ENCODE assay signal across 27 mouse cellular contexts in the genomic region with DNA sequence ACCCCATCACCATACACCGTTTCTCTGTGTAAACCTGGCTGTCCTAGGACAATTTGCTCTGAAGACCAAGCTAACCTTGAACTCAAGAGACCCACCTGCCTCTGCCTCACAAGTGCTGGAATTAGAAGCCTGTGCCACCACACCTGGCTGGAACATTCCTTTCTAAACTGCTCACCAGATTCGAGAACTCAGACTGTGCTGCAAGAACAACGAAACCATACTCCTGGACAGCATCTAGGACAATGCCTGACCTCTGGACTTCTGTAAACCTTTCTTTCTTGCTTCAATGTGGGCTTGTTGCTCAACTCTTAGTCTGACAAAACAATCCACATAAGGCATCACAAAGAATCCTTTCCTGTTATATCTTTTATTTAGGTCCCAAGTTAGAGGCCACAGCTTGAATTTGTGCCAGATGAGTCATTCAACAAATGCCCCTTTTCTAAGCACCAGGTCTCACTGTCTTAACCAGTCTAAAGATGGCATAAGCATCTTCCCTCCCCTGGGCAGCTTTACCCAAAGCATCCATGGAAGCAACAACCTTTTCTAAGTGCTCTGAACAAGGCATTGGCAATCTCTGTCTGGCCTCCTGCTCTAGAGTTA. TPM values are rescaled to one million over a fixed set of nuclear protein-coding genes. Genes with fewer than 3 reads are reported as not detected.
DNase-seq lines count a peak whose midpoint lies in the region; ATAC-seq and TF ChIP-seq lines count a peak whose summit lies in the region.
"Had no signal": no experiment of that assay in that cellular context is flagged by ENCODE, and none has a peak within 500 bp of the region (broad histone marks: within the 10 kb centered on the region; RNA-seq: fewer than 3 reads in every experiment).

No protein-coding gene starts in this region.

- no peak overlapping the region for H3K4me3 ChIP-seq in cerebellum, adult 2 months (replicated peaks; ENCODE audit: insufficient read depth, low read depth, low read length)
- no peak overlapping the region for H3K4me3 ChIP-seq in midbrain, embryonic 11.5 days (ENCODE audit: low read depth, low read length)
- H3K4me3 ChIP-seq in midbrain, embryonic 13.5 days (replicated peaks), result no peak overlapping the region
- H3K4me3 ChIP-seq in embryonic fibroblast, embryonic 13.5 days (ENCODE audit: insufficient read depth, low read length), result no peak overlapping the region
- H3K4me3 ChIP-seq in hindbrain, embryonic 14.5 days (replicated peaks; ENCODE audit: low read length), result no peak overlapping the region
- H3K4me3 ChIP-seq: heart, embryonic 10.5 days; heart, embryonic 15.5 days; liver, embryonic 12.5 days; midbrain, embryonic 12.5 days; neural tube, embryonic 13.5 days had no signal

- no peak for TF ChIP-seq CTCF in cerebellum, adult 2 months (IDR thresholded peaks at IDR 0.05; ENCODE audit: borderline replicate concordance, insufficient read depth, low read depth, low read length)
- TF ChIP-seq CTCF in embryonic fibroblast, embryonic 13.5 days (IDR thresholded peaks at IDR 0.05; ENCODE audit: borderline replicate concordance, insufficient read depth, low read length), result no peak

- H3K4me2 ChIP-seq in midbrain, embryonic 11.5 days, result no peak overlapping the region
- H3K4me2 ChIP-seq in midbrain, embryonic 13.5 days (replicated peaks), result no peak overlapping the region
- H3K4me2 ChIP-seq in hindbrain, embryonic 14.5 days (replicated peaks), result no peak overlapping the region
- H3K4me2 ChIP-seq: heart, embryonic 15.5 days; liver, embryonic 12.5 days; midbrain, embryonic 12.5 days; neural tube, embryonic 13.5 days had no signal

- no peak for TF ChIP-seq POLR2A in cerebellum, adult 2 months (IDR thresholded peaks at IDR 0.05; ENCODE audit: borderline replicate concordance, insufficient read depth, low read length)
- TF ChIP-seq POLR2A in embryonic fibroblast, embryonic 13.5 days (IDR thresholded peaks at IDR 0.05; ENCODE audit: low read depth, low read length), result no peak

- no peak for ATAC-seq in midbrain, embryonic 11.5 days (ENCODE audit: low FRiP score)
- ATAC-seq in midbrain, embryonic 13.5 days, result no peak
- no peak for ATAC-seq in hindbrain, embryonic 14.5 days (ENCODE audit: low FRiP score)
- ATAC-seq: forebrain, embryonic 14.5 days; hindbrain, postnatal 0 days; intestine, embryonic 16.5 days; liver, embryonic 12.5 days had no signal

- intact Hi-C loops in left cerebral cortex, postnatal 14 days (cut with DNase I), result no loop called here

- peaks cover 8% of the 10 kb centered on the region for H3K4me1 ChIP-seq in cerebellum, adult 2 months (ENCODE audit: control insufficient read depth, insufficient read depth, low read length)
- H3K4me1 ChIP-seq in midbrain, embryonic 11.5 days (ENCODE audit: control insufficient read depth, insufficient read depth, low read length), result no peaks in the 10 kb centered on the region
- H3K4me1 ChIP-seq in midbrain, embryonic 13.5 days (replicated peaks), result peaks cover 11% of the 10 kb centered on the region
- peaks cover 5% of the 10 kb centered on the region; the same call in 1 of the 2 replicates for H3K4me1 ChIP-seq in embryonic fibroblast, embryonic 13.5 days (ENCODE audit: control insufficient read depth, insufficient read depth, low read length)
- H3K4me1 ChIP-seq in hindbrain, embryonic 14.5 days (replicated peaks; ENCODE audit: control insufficient read depth, insufficient read depth, low read length), result peaks cover 5% of the 10 kb centered on the region; the same call in 1 of the 2 replicates
- H3K4me1 ChIP-seq: heart, embryonic 10.5 days; midbrain, embryonic 12.5 days had no signal

- no peak overlapping the region for H3K9ac ChIP-seq in midbrain, embryonic 11.5 days (ENCODE audit: low read length)
- H3K9ac ChIP-seq in midbrain, embryonic 13.5 days (replicated peaks), result no peak overlapping the region
- no peak overlapping the region for H3K9ac ChIP-seq in hindbrain, embryonic 14.5 days
- H3K9ac ChIP-seq: heart, embryonic 15.5 days; liver, embryonic 12.5 days; midbrain, embryonic 12.5 days; neural tube, embryonic 13.5 days had no signal

- DNase-seq in cerebellum, adult 2 months, result peak in 1 of 2 experiments; percentile 44
- DNase-seq in cerebellum, adult 9-11 months, result no peak
- DNase-seq in midbrain, embryonic 11.5 days (ENCODE audit: low spot score, missing footprints), result peak; percentile 73
- peak; percentile 58 for DNase-seq in ES-CJ7 (ENCODE audit: low read depth, low spot score)
- no peak for DNase-seq in hindbrain, embryonic 14.5 days (ENCODE audit: low spot score)
- no peak for DNase-seq in left cerebral cortex, postnatal 14 days (ENCODE audit: low spot score in 2 of 2)
- DNase-seq: adrenal gland, postnatal 14 days; cerebellum, adult 18-20 months; cerebellum, postnatal 25 days; gastrocnemius, postnatal 25 days; heart, adult 11 months; kidney, adult 9 months; kidney, postnatal 10 days; layer of hippocampus, adult 9-11 months; lung, adult 2 months; thymus, postnatal 14 days had no signal

- 89% methylated on average over 3 of the region's 3 CpGs for WGBS in cerebellum, adult 2 months
- 93% methylated on average over 3 of the region's 3 CpGs for WGBS in midbrain, embryonic 11.5 days
- WGBS in midbrain, embryonic 13.5 days, result 98% methylated on average over 3 of the region's 3 CpGs
- WGBS in hindbrain, embryonic 14.5 days, result 93% methylated on average over 3 of the region's 3 CpGs

- no peaks in the 10 kb centered on the region for H3K27me3 ChIP-seq in cerebellum, adult 2 months (ENCODE audit: control insufficient read depth, insufficient read depth, low read length)
- no peaks in the 10 kb centered on the region for H3K27me3 ChIP-seq in midbrain, embryonic 11.5 days (ENCODE audit: control insufficient read depth, insufficient read depth, low read length)
- no peaks in the 10 kb centered on the region for H3K27me3 ChIP-seq in midbrain, embryonic 13.5 days
- no peaks in the 10 kb centered on the region for H3K27me3 ChIP-seq in hindbrain, embryonic 14.5 days (ENCODE audit: control insufficient read depth, insufficient read depth, low read length)
- H3K27me3 ChIP-seq: CH12.LX; heart, embryonic 15.5 days; liver, embryonic 12.5 days; midbrain, embryonic 12.5 days; neural tube, embryonic 13.5 days had no signal

- no peaks in the 10 kb centered on the region for H3K9me3 ChIP-seq in midbrain, embryonic 11.5 days (ENCODE audit: control insufficient read depth, low read length)
- H3K9me3 ChIP-seq in midbrain, embryonic 13.5 days, result no peaks in the 10 kb centered on the region
- no peaks in the 10 kb centered on the region for H3K9me3 ChIP-seq in hindbrain, embryonic 14.5 days (ENCODE audit: control insufficient read depth, low read length)
- H3K9me3 ChIP-seq: heart, embryonic 10.5 days; heart, embryonic 15.5 days; liver, embryonic 12.5 days; midbrain, embryonic 12.5 days; neural tube, embryonic 13.5 days had no signal

- H3K27ac ChIP-seq in cerebellum, adult 2 months (ENCODE audit: insufficient read depth, low read length), result peak overlapping the region; percentile 67; the same call in 1 of the 2 replicates
- no peak overlapping the region for H3K27ac ChIP-seq in midbrain, embryonic 11.5 days (ENCODE audit: low read depth, low read length)
- H3K27ac ChIP-seq in midbrain, embryonic 13.5 days, result no peak overlapping the region
- H3K27ac ChIP-seq in embryonic fibroblast, embryonic 13.5 days (ENCODE audit: insufficient read depth, low read length), result peak overlapping the region; percentile 38; the same call in 1 of the 2 replicates
- no peak overlapping the region for H3K27ac ChIP-seq in hindbrain, embryonic 14.5 days
- H3K27ac ChIP-seq: heart, embryonic 10.5 days; heart, embryonic 15.5 days; hindbrain, postnatal 0 days; liver, embryonic 12.5 days; midbrain, embryonic 12.5 days; neural tube, embryonic 13.5 days had no signal

- H3K36me3 ChIP-seq in midbrain, embryonic 11.5 days (ENCODE audit: control insufficient read depth, insufficient read depth, low read length), result no peaks in the 10 kb centered on the region
- no peaks in the 10 kb centered on the region for H3K36me3 ChIP-seq in midbrain, embryonic 13.5 days
- peaks cover 16% of the 10 kb centered on the region for H3K36me3 ChIP-seq in hindbrain, embryonic 14.5 days (replicated peaks; ENCODE audit: control insufficient read depth, insufficient read depth)
- H3K36me3 ChIP-seq: heart, embryonic 15.5 days had no signal

RNA-seq across cellular contexts. Expression of gene Macf1, which starts 38.8 kb away (rescaled TPM):
- 193 and 201 TPM in 2 replicates for polyA plus RNA-seq in cerebellum, adult 2 months (2012; rRNA removed)
- 74.6 and 78.0 TPM in 2 replicates for polyA plus RNA-seq in midbrain, embryonic 11.5 days (2014; fragmentation: Nextera tagmentation; extraction: Ambion mirVana)
- polyA plus RNA-seq in midbrain, embryonic 13.5 days (2015; fragmentation: Nextera tagmentation; extraction: Ambion mirVana), result 74.9 and 75.4 TPM in 2 replicates
- 250 and 271 TPM in 2 replicates for polyA plus RNA-seq in embryonic fibroblast, embryonic 13.5 days (2011; ENCODE audit: insufficient read length, low read depth, missing spikeins)
- polyA plus RNA-seq in hindbrain, embryonic 14.5 days (2014; fragmentation: Nextera tagmentation; extraction: Ambion mirVana), result 111 and 120 TPM in 2 replicates
- total RNA-seq in left cerebral cortex, postnatal 14 days (2021), result 100 to 1,000 TPM; 211 to 227 TPM

Comparison
In these comparisons a context has a peak if more than half of its experiments do, and no peak if none do; other contexts are left out.
1. DNase-seq: peak in midbrain, embryonic 11.5 days (single experiment) and ES-CJ7 (single experiment); none in cerebellum, adult 9-11 months (single experiment), hindbrain, embryonic 14.5 days (single experiment) and left cerebral cortex, postnatal 14 days (0 of 2).
2. H3K27ac ChIP-seq: peak in cerebellum, adult 2 months (single experiment) and embryonic fibroblast, embryonic 13.5 days (single experiment); none in midbrain, embryonic 11.5 days (single experiment), midbrain, embryonic 13.5 days (single experiment) and hindbrain, embryonic 14.5 days (single experiment).